Mouse (Mus musculus): ENCODE data around the gene Wdr18. TPM values are rescaled to one million over a fixed set of nuclear protein-coding genes. Genes with fewer than 3 reads are reported as not detected.

Gene Wdr18
- polyA plus RNA-seq, 1 experiment from 2014 or later = 50.3 TPM

- Histone ChIP-seq H3K9ac (ENCODE audit: low read length) (peak within 1 kb of the TSS; percentile 63), H3K9me3 (ENCODE audit: control insufficient read depth, low read length) (no peaks in the 10 kb centered on the region), H3K4me1 (replicated peaks; ENCODE audit: control insufficient read depth, insufficient read depth) (no peaks in the 10 kb centered on the region), H3K4me3 (ENCODE audit: low read depth, low read length) (peak within 1 kb of the TSS; percentile 52), H3K27me3 (ENCODE audit: control insufficient read depth, insufficient read depth, low read length) (no peaks in the 10 kb centered on the region), H3K4me2 (replicated peaks; ENCODE audit: low read depth) (peak within 1 kb of the TSS; percentile 80), H3K27ac (replicated peaks) (peak within 1 kb of the TSS; percentile 58), H3K36me3 (ENCODE audit: control insufficient read depth, insufficient read depth, low read length) (peaks cover 17% of the 10 kb centered on the region)
- WGBS = under 1% methylated on average over 34 of the region's 34 CpGs
- ATAC-seq (ENCODE audit: low FRiP score, low TSS enrichment) = peak; percentile 92
- TF ChIP-seq EP300 (optimal IDR thresholded peaks at IDR 0.05) (no peak), CTCF (IDR thresholded peaks at IDR 0.05; ENCODE audit: low read depth) (peak; percentile 45)
- peak; percentile 97 for DNase-seq (ENCODE audit: low spot score)
These were observed 36.5 kb downstream of the Wdr18 start, which contains the start of gene Abca7 for GRCm38 (mm10) chr10:79996272-79997033. Gene Abca7 (plus strand): TSS chr10:79996494.

- ATAC-seq (ENCODE audit: low FRiP score, low TSS enrichment) = peak; percentile 38; the same call in 1 of the 2 replicates
- H3K36me3 ChIP-seq (ENCODE audit: control insufficient read depth, insufficient read depth, low read length) = peaks cover 15% of the 10 kb centered on the region
- H3K9ac ChIP-seq (ENCODE audit: low read length) = peak overlapping the region; percentile 63
- peak; percentile 69 for DNase-seq (ENCODE audit: low spot score)
- H3K9me3 ChIP-seq (ENCODE audit: control insufficient read depth, low read length) = no peaks in the 10 kb centered on the region
- TF ChIP-seq EP300 (optimal IDR thresholded peaks at IDR 0.05) = no peak
- TF ChIP-seq CTCF (IDR thresholded peaks at IDR 0.05; ENCODE audit: low read depth) = no peak
- WGBS = 1% methylated on average over 35 of the region's 35 CpGs
- H3K4me1 ChIP-seq (replicated peaks; ENCODE audit: control insufficient read depth, insufficient read depth) = no peaks in the 10 kb centered on the region
- H3K4me2 ChIP-seq (replicated peaks; ENCODE audit: low read depth) = peak overlapping the region; percentile 80
- H3K27me3 ChIP-seq (ENCODE audit: control insufficient read depth, insufficient read depth, low read length) = no peaks in the 10 kb centered on the region
- H3K27ac ChIP-seq (replicated peaks) = peak overlapping the region; percentile 58
- H3K4me3 ChIP-seq (ENCODE audit: low read depth, low read length) = peak overlapping the region; percentile 52
These were observed 37.2 kb downstream of the Wdr18 start for GRCm38 (mm10) chr10:79997034-79997760.

- peak; percentile 52 for DNase-seq (ENCODE audit: low spot score)
These were observed 37.9 kb downstream of the Wdr18 start for GRCm38 (mm10) chr10:79997819-79998218.

GRCm38 (mm10) chr10:80001945-80002344 lies 42.0 kb downstream of the Wdr18 start:
- DNase-seq (ENCODE audit: low spot score) (no peak), ATAC-seq (ENCODE audit: low FRiP score, low TSS enrichment) (no peak)
- peaks cover 5% of the 10 kb centered on the region; the same call in 1 of the 2 replicates for H3K4me1 ChIP-seq (replicated peaks; ENCODE audit: control insufficient read depth, insufficient read depth)
- no peak overlapping the region for H3K4me2 ChIP-seq (replicated peaks; ENCODE audit: low read depth)
- no peaks in the 10 kb centered on the region for H3K27me3 ChIP-seq (ENCODE audit: control insufficient read depth, insufficient read depth, low read length)
- no peak overlapping the region for H3K4me3 ChIP-seq (ENCODE audit: low read depth, low read length)
- no peaks in the 10 kb centered on the region for H3K9me3 ChIP-seq (ENCODE audit: control insufficient read depth, low read length)
- peak overlapping the region; percentile 61; the same call in 1 of the 2 replicates for H3K27ac ChIP-seq (replicated peaks)
- TF ChIP-seq CTCF (IDR thresholded peaks at IDR 0.05; ENCODE audit: low read depth) (no peak), EP300 (optimal IDR thresholded peaks at IDR 0.05) (no peak)
- no peaks in the 10 kb centered on the region for H3K36me3 ChIP-seq (ENCODE audit: control insufficient read depth, insufficient read depth, low read length)
- H3K9ac ChIP-seq (ENCODE audit: low read length) = no peak overlapping the region
- WGBS = 56% methylated on average over 9 of the region's 9 CpGs

More at GRCm38 (mm10) chr10:79997819-79998218, 37.9 kb downstream of the Wdr18 start:
- H3K4me1 ChIP-seq (replicated peaks; ENCODE audit: control insufficient read depth, insufficient read depth) = 0 out of 2 replicates have a peak, but pooled peaks cover 2% of the 10 kb centered on the region
- peak; percentile 3; the same call in 1 of the 2 replicates for ATAC-seq (ENCODE audit: low FRiP score, low TSS enrichment)
- H3K4me3 ChIP-seq (ENCODE audit: low read depth, low read length) = peak overlapping the region; percentile 52
- H3K9me3 ChIP-seq (ENCODE audit: control insufficient read depth, low read length) = no peaks in the 10 kb centered on the region
- WGBS = 20% methylated on average over 15 of the region's 15 CpGs
- peaks cover 14% of the 10 kb centered on the region for H3K36me3 ChIP-seq (ENCODE audit: control insufficient read depth, insufficient read depth, low read length)
- peak overlapping the region; percentile 30; the same call in 1 of the 2 replicates for H3K27ac ChIP-seq (replicated peaks)
- H3K4me2 ChIP-seq (replicated peaks; ENCODE audit: low read depth) = peak overlapping the region; percentile 80
- peak overlapping the region; percentile 35; the same call in 1 of the 2 replicates for H3K9ac ChIP-seq (ENCODE audit: low read length)
- TF ChIP-seq CTCF (IDR thresholded peaks at IDR 0.05; ENCODE audit: low read depth) (no peak), EP300 (optimal IDR thresholded peaks at IDR 0.05) (no peak)
- no peaks in the 10 kb centered on the region for H3K27me3 ChIP-seq (ENCODE audit: control insufficient read depth, insufficient read depth, low read length)

GRCm38 (mm10) chr10:80002829-80003228 lies 42.9 kb downstream of the Wdr18 start:
- peak overlapping the region; percentile 30 for H3K27ac ChIP-seq (replicated peaks)
- H3K9ac ChIP-seq (ENCODE audit: low read length) = peak overlapping the region; percentile 24; the same call in 1 of the 2 replicates
- TF ChIP-seq CTCF (IDR thresholded peaks at IDR 0.05; ENCODE audit: low read depth) (no peak), EP300 (optimal IDR thresholded peaks at IDR 0.05) (no peak)
- H3K4me2 ChIP-seq (replicated peaks; ENCODE audit: low read depth) = no peak overlapping the region
- 57% methylated on average over 21 of the region's 21 CpGs for WGBS
- no peak overlapping the region for H3K4me3 ChIP-seq (ENCODE audit: low read depth, low read length)
- no peaks in the 10 kb centered on the region for H3K36me3 ChIP-seq (ENCODE audit: control insufficient read depth, insufficient read depth, low read length)
- peaks cover 5% of the 10 kb centered on the region; the same call in 1 of the 2 replicates for H3K4me1 ChIP-seq (replicated peaks; ENCODE audit: control insufficient read depth, insufficient read depth)
- ATAC-seq (ENCODE audit: low FRiP score, low TSS enrichment) = no peak
- H3K9me3 ChIP-seq (ENCODE audit: control insufficient read depth, low read length) = no peaks in the 10 kb centered on the region
- H3K27me3 ChIP-seq (ENCODE audit: control insufficient read depth, insufficient read depth, low read length) = no peaks in the 10 kb centered on the region
- no peak for DNase-seq (ENCODE audit: low spot score)

Measured in stomach, postnatal 0 days (tissue).